Mouse (Mus musculus) liver, postnatal 0 days (tissue): ENCODE measurements around the gene Vmn1r79. TPM values are rescaled to one million over a fixed set of nuclear protein-coding genes. Genes with fewer than 3 reads are reported as not detected.
"Not testable (repeated sequence)": the region's sequence is repeated elsewhere in the genome, so short reads cannot be mapped to it uniquely, and the experiment has no call there.

Source experiments
- ATAC-seq: fragments of 200-750 bp; cut with Nextera tagmentation; 2 replicates; pipeline ENCODE4 v1.8.0; 2017; ENCODE audit warnings: mild to moderate bottlenecking, moderate library complexity
- DNase-seq: peaks from one replicate; pipeline ENCODE4 v3.0.0-alpha.2; 2016
- H3K27ac ChIP-seq: fragments of 300-500 bp; sonication (generic); 2 replicates; pipeline ENCODE4 v1.5.1; 2014; ENCODE audit warnings: antibody characterized with exemption, moderate library complexity, mild to moderate bottlenecking, low read depth
- H3K27me3 ChIP-seq: fragments of 300-500 bp; sonication (generic); 2 replicates; pipeline ENCODE4 v1.6.1; 2014; ENCODE audit warnings: low read length, control low read depth, mixed read lengths; ENCODE audit not compliant: insufficient read depth
- H3K36me3 ChIP-seq: fragments of 300-500 bp; sonication (generic); replicated peaks from 2 replicates; pipeline ENCODE4 v1.6.1; 2014; ENCODE audit warnings: mild to moderate bottlenecking, control low read depth, low read length, moderate library complexity, mixed read lengths; ENCODE audit not compliant: insufficient read depth
- H3K4me1 ChIP-seq: fragments of 300-500 bp; sonication (generic); 2 replicates; pipeline ENCODE4 v1.6.1; 2014; ENCODE audit warnings: antibody characterized with exemption, mild to moderate bottlenecking, control low read depth; ENCODE audit not compliant: insufficient read depth
- H3K4me2 ChIP-seq: fragments of 300-500 bp; sonication (generic); 2 replicates; pipeline ENCODE4 v1.6.1; 2014; ENCODE audit warnings: low read depth, mild to moderate bottlenecking, low read length, moderate library complexity, mixed read lengths
- H3K4me3 ChIP-seq: fragments of 300-500 bp; sonication (generic); 2 replicates; pipeline ENCODE4 v1.5.1; 2014; ENCODE audit warnings: low read depth, low read length
- H3K9ac ChIP-seq: fragments of 300-500 bp; sonication (generic); replicated peaks from 2 replicates; pipeline ENCODE4 v1.6.1; 2014; ENCODE audit warnings: mild to moderate bottlenecking, moderate library complexity
- H3K9me3 ChIP-seq: fragments of 300-500 bp; sonication (generic); 2 replicates; pipeline ENCODE4 v1.6.1; 2016; ENCODE audit warnings: mild to moderate bottlenecking, control low read depth, low read length, mixed read lengths
- CTCF ChIP-seq: sonication (generic); IDR thresholded peaks from 2 replicates; pipeline ENCODE4 v1.5.1; 2016; ENCODE audit warnings: antibody characterized with exemption, low read depth
- EP300 ChIP-seq: IDR thresholded peaks from 2 replicates; pipeline ENCODE4 v1.6.1; 2016; ENCODE audit warnings: antibody characterized with exemption, low read depth, mild to moderate bottlenecking
- WGBS: fragments of 180-500 bp; shearing (Covaris S2); extraction: QIAGEN DNeasy Blood & Tissue Kit; methylation state at CpG from one replicate; pipeline ENCODE4 v1.1.7; 2014; ENCODE audit not compliant: insufficient replicate concordance; 5-methylcytosine and 5-hydroxymethylcytosine counted together
- polyA plus RNA-seq: library from polyadenylated mRNA; unstranded; fragments of >200 nt; fragmentation: Nextera tagmentation; extraction: Ambion mirVana; gene quantifications from 2 replicates; pipeline ENCODE4 v1.2.1, GENCODE M21; 2015

The Vmn1r79 gene
- polyA plus RNA-seq, result not detected in 2 replicates

- not testable (repeated sequence) for ATAC-seq, H3K27me3 ChIP-seq, DNase-seq, H3K9me3 ChIP-seq, H3K4me3 ChIP-seq, H3K9ac ChIP-seq, H3K36me3 ChIP-seq, H3K4me2 ChIP-seq, H3K4me1 ChIP-seq, H3K27ac ChIP-seq
These were observed at the start of gene Vmn1r79 for GRCm38 (mm10) chr7:12170979-12171378. Gene Vmn1r79 (plus strand): TSS chr7:12171279.

GRCm38 (mm10) chr7:12149957-12150356, 21.1 kb upstream of the Vmn1r79 start, which contains the start of gene Vmn1r78:
Gene Vmn1r78 (plus strand): TSS chr7:12150257.
- Histone ChIP-seq H3K27me3 (no peaks in the 10 kb centered on the region), H3K36me3 (no peaks in the 10 kb centered on the region), H3K4me3 (no peak within 1 kb of the TSS), H3K27ac (no peak within 1 kb of the TSS), H3K4me1 (no peaks in the 10 kb centered on the region), H3K9me3 (0 out of 2 replicates have a peak, but pooled peaks cover 3% of the 10 kb centered on the region), H3K4me2 (no peak within 1 kb of the TSS), H3K9ac (no peak within 1 kb of the TSS)
- WGBS, result 54% methylated on average over 2 of the region's 2 CpGs
- TF ChIP-seq EP300 (no peak), CTCF (no peak)
- no peak for DNase-seq
- no peak for ATAC-seq

GRCm38 (mm10) chr7:12156463-12156862, 14.6 kb upstream of the Vmn1r79 start:
- not testable (repeated sequence) for H3K36me3 ChIP-seq, H3K27me3 ChIP-seq, H3K4me3 ChIP-seq, H3K27ac ChIP-seq, DNase-seq, H3K9me3 ChIP-seq, H3K9ac ChIP-seq, ATAC-seq, H3K4me2 ChIP-seq, H3K4me1 ChIP-seq
- 56% methylated on average over 1 of the region's 1 CpGs for WGBS

- DNase-seq, H3K9me3 ChIP-seq, H3K4me3 ChIP-seq, ATAC-seq, H3K4me2 ChIP-seq, H3K36me3 ChIP-seq, H3K27me3 ChIP-seq, H3K9ac ChIP-seq, H3K27ac ChIP-seq, H3K4me1 ChIP-seq: not testable (repeated sequence)
- WGBS, result 58% methylated on average over 2 of the region's 2 CpGs
These were observed 1.8 kb downstream of the Vmn1r79 start for GRCm38 (mm10) chr7:12172926-12173325.

GRCm38 (mm10) chr7:12188986-12189385, 17.9 kb downstream of the Vmn1r79 start, which contains the start of gene Vmn1r80:
Gene Vmn1r80 (plus strand): TSS chr7:12189286.
- Histone ChIP-seq H3K4me3 (no peak within 1 kb of the TSS), H3K27ac (no peak within 1 kb of the TSS), H3K27me3 (no peaks in the 10 kb centered on the region), H3K36me3 (no peaks in the 10 kb centered on the region), H3K4me2 (no peak within 1 kb of the TSS), H3K9ac (no peak within 1 kb of the TSS), H3K9me3 (no peaks in the 10 kb centered on the region; the same call in 1 of the 2 replicates), H3K4me1 (no peaks in the 10 kb centered on the region)
- no peak for DNase-seq
- TF ChIP-seq EP300, result no peak
- no peak for TF ChIP-seq CTCF
- no peak for ATAC-seq
- 62% methylated on average over 1 of the region's 1 CpGs for WGBS

GRCm38 (mm10) chr7:12204141-12204540, 33.1 kb downstream of the Vmn1r79 start:
- DNase-seq (no peak), ATAC-seq (no peak)
- Histone ChIP-seq H3K9ac (no peak overlapping the region), H3K36me3 (no peaks in the 10 kb centered on the region), H3K4me2 (no peak overlapping the region), H3K9me3 (peaks cover 4% of the 10 kb centered on the region; the same call in 1 of the 2 replicates), H3K4me1 (no peaks in the 10 kb centered on the region), H3K27me3 (no peaks in the 10 kb centered on the region), H3K27ac (no peak overlapping the region), H3K4me3 (no peak overlapping the region)
- WGBS, result 62% methylated on average over 2 of the region's 2 CpGs
- TF ChIP-seq CTCF (no peak), EP300 (no peak)

Other genes with a start within 250 kb of the Vmn1r79 start
- not detected in 2 replicates for gene Vmn1r76, start 233.1 kb upstream of the Vmn1r79 start, polyA plus RNA-seq
- not detected in 2 replicates for gene Vmn1r77, start 134.5 kb upstream of the Vmn1r79 start, polyA plus RNA-seq
- gene Vmn1r78, start 21.0 kb upstream of the Vmn1r79 start, polyA plus RNA-seq, result not detected in 2 replicates
- not detected in 2 replicates for gene Vmn1r80, start 18.0 kb downstream of the Vmn1r79 start, polyA plus RNA-seq
- gene Vmn1r81, start 97.0 kb downstream of the Vmn1r79 start, polyA plus RNA-seq, result not detected in 2 replicates
- gene Vmn1r82, start 129.2 kb downstream of the Vmn1r79 start, polyA plus RNA-seq, result not detected in 2 replicates
- not detected in 2 replicates for gene Vmn1r83, start 158.2 kb downstream of the Vmn1r79 start, polyA plus RNA-seq
- gene Vmn1r84, start 198.0 kb downstream of the Vmn1r79 start, polyA plus RNA-seq, result not detected in 2 replicates